Mouse (Mus musculus) lung, postnatal 0 days (tissue): ENCODE measurements around the gene Nt5e.

ENCODE experiments used
- CTCF ChIP-seq: IDR thresholded peaks from 2 replicates; pipeline ENCODE4 v1.5.1; 2016; ENCODE audit warnings: antibody characterized with exemption, mild to moderate bottlenecking
- EP300 ChIP-seq: IDR thresholded peaks from 2 replicates; pipeline ENCODE4 v1.6.1; 2016; ENCODE audit warnings: antibody characterized with exemption, mild to moderate bottlenecking, control low read depth

DNA sequence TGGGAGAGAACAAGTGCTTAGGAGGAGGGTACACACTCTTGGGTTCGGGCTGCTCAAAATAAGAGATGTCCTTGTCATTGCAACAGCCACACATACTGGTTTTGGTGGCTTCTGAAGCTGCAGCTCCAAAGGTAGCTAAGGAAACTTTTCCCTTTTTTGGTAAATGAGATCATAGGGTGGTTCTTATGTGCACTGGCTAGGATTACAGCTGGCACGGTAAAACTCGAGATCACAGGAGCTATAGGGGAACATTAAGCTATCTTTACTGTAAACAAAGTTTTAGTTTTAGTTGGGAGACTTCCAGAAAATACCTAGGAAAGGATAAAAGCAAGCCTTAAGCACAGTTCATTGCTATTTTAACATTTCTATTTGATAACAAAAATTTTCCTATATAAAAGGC, 24.2 kb downstream of the Nt5e start:
- TF ChIP-seq EP300 (no peak), CTCF (no peak)
